Mouse (Mus musculus) spleen, adult 2 months (tissue): ENCODE results near the gene Ptprf.

Experiments used
- CTCF ChIP-seq: fragments of 200-500 bp; IDR thresholded peaks from 2 replicates; pipeline ENCODE4 v1.5.1; 2011; ENCODE audit warnings: mild to moderate bottlenecking, inconsistent platforms; ENCODE audit not compliant: insufficient read depth, insufficient read length, insufficient replicate concordance; ENCODE audit errors: extremely low read depth
- POLR2A ChIP-seq: fragments of 200-500 bp; IDR thresholded peaks from 2 replicates; pipeline ENCODE4 v1.6.1; 2011; ENCODE audit warnings: low read depth, low read length, inconsistent platforms

GRCm38 (mm10) chr4:118270706-118271105 lies 20.5 kb downstream of the Ptprf start:
- TF ChIP-seq CTCF (no peak), POLR2A (no peak)
